Mouse (Mus musculus): ENCODE results near the gene Pitpnm1. TPM values are rescaled to one million over a fixed set of nuclear protein-coding genes. Genes with fewer than 3 reads are reported as not detected.
"Not testable (repeated sequence)": the region's sequence is repeated elsewhere in the genome, so short reads cannot be mapped to it uniquely, and the experiment has no call there.

Gene Pitpnm1
- total and polyA plus RNA-seq, 2 experiments from 2014 or later = 82.9 to 127 TPM

DNA sequence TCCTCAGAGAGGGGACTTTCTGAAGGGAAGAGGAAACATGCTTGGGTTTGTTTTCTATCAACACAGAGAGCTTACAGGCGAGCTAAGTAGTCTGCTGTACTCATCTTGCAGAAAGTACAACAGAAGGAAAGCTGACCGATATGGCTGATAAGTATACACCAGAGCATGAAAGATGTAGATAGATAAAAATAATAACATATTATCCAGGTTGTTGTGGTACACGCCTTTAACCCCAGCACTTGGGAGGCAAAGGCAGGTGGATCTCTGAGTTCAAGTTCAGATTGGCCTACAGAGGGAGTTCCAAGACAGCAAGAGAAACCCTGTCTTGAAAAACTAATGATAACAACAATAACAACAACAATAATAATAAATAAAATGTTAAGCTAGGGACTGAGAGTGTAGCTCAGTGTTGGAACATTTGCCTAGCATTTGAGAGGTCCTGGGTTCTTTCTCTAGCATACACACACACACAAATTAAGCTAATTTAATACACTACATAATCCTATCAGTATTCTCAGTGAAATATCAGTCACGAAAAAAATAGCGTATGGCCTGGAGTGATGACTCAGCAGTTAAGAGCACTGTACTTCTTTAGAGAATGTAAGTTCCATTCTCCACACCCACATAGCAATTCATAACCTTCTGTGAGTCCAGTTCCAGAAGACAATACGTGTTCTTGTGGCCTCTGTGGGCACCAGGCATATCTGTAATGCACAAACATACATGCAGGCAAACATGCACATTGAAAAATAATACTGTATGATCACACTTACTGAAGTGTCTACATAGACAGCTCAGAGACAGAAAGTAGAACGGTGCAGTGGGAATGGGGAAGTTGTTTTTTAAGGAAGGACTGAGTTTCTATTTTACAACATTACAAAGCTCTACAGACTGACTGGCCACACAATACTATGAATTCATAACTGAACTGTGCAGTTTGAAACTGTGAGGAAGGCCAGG is 22.9 kb downstream of the Pitpnm1 start:
- no peak for TF ChIP-seq CTCF (IDR thresholded peaks at IDR 0.05; ENCODE audit: low read depth)
- DNase-seq (no peak), ATAC-seq (no peak)
- peaks cover 17% of the 10 kb centered on the region for H3K4me1 ChIP-seq (ENCODE audit: insufficient read depth)
- WGBS = 82% methylated on average over 7 of the region's 7 CpGs
- H3K9me3 ChIP-seq (ENCODE audit: low read length) = no peaks in the 10 kb centered on the region
- H3K36me3 ChIP-seq (ENCODE audit: insufficient read depth) = peaks cover 10% of the 10 kb centered on the region
- no peak overlapping the region for H3K27ac ChIP-seq (ENCODE audit: low read depth, low read length)
- no peak overlapping the region for H3K4me3 ChIP-seq (ENCODE audit: low read depth, low read length)
- H3K27me3 ChIP-seq (ENCODE audit: insufficient read depth, low read length) = no peaks in the 10 kb centered on the region
- no peak overlapping the region for H3K9ac ChIP-seq
- H3K4me2 ChIP-seq (ENCODE audit: low read depth) = no peak overlapping the region

DNA sequence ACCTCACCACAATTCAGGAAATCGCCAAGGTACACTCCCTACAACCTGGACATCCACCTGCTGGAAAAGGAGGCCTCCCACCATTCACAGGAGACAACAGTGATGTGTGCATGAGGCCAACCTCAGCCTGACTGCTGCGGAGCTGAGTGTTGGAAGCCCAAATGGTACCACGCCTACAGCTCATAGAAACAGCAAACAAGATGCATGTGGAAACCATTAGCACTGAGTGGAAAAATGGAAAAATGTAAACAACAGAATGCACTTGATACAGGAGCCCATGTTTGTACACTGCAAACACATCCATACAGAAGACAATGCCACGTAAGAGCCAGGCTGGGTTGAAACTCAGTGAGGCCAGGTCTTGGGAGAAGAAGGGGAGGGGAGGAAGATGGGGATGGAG is 24.6 kb downstream of the Pitpnm1 start:
- Histone ChIP-seq H3K27ac (ENCODE audit: low read depth, low read length) (no peak overlapping the region), H3K27me3 (ENCODE audit: insufficient read depth, low read length) (no peaks in the 10 kb centered on the region), H3K9ac (no peak overlapping the region), H3K4me1 (ENCODE audit: insufficient read depth) (peaks cover 17% of the 10 kb centered on the region), H3K4me3 (ENCODE audit: low read depth, low read length) (no peak overlapping the region), H3K9me3 (ENCODE audit: low read length) (no peaks in the 10 kb centered on the region), H3K4me2 (ENCODE audit: low read depth) (no peak overlapping the region), H3K36me3 (ENCODE audit: insufficient read depth) (peaks cover 17% of the 10 kb centered on the region)
- DNase-seq (no peak), ATAC-seq (no peak)
- no peak for TF ChIP-seq CTCF (IDR thresholded peaks at IDR 0.05; ENCODE audit: low read depth)
- 88% methylated on average over 4 of the region's 4 CpGs for WGBS

DNA sequence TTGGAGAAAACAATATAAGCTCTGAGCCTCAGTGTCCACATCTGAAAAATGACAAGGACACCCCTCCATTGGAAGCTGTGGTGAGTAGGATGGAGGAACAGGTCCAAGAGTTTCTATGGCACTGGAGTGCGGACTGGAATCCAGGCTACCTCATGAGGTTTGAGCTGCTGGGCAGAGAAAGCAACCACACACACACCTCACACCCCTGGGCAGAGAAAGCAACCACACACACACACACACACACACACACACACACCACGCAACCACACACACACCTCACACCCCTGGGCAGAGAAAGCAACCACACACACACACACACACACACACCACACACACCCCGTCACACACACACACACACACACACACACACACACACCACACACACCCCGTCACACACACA is 25.5 kb downstream of the Pitpnm1 start:
- H3K4me3 ChIP-seq (ENCODE audit: low read depth, low read length) = peak overlapping the region; percentile 81
- peak; percentile 52 for DNase-seq
- 8% methylated on average over 4 of the region's 4 CpGs for WGBS
- peak overlapping the region; percentile 65 for H3K4me2 ChIP-seq (ENCODE audit: low read depth)
- peak; percentile 16 for ATAC-seq
- peak overlapping the region; percentile 92; the same call in 1 of the 2 replicates for H3K9ac ChIP-seq
- not testable (repeated sequence) for H3K9me3 ChIP-seq (ENCODE audit: low read length); H3K27me3 ChIP-seq (ENCODE audit: insufficient read depth, low read length)
- H3K4me1 ChIP-seq (ENCODE audit: insufficient read depth) = peaks cover 15% of the 10 kb centered on the region
- peak overlapping the region; percentile 54; the same call in 1 of the 2 replicates for H3K27ac ChIP-seq (ENCODE audit: low read depth, low read length)
- H3K36me3 ChIP-seq (ENCODE audit: insufficient read depth) = peaks cover 21% of the 10 kb centered on the region

DNA sequence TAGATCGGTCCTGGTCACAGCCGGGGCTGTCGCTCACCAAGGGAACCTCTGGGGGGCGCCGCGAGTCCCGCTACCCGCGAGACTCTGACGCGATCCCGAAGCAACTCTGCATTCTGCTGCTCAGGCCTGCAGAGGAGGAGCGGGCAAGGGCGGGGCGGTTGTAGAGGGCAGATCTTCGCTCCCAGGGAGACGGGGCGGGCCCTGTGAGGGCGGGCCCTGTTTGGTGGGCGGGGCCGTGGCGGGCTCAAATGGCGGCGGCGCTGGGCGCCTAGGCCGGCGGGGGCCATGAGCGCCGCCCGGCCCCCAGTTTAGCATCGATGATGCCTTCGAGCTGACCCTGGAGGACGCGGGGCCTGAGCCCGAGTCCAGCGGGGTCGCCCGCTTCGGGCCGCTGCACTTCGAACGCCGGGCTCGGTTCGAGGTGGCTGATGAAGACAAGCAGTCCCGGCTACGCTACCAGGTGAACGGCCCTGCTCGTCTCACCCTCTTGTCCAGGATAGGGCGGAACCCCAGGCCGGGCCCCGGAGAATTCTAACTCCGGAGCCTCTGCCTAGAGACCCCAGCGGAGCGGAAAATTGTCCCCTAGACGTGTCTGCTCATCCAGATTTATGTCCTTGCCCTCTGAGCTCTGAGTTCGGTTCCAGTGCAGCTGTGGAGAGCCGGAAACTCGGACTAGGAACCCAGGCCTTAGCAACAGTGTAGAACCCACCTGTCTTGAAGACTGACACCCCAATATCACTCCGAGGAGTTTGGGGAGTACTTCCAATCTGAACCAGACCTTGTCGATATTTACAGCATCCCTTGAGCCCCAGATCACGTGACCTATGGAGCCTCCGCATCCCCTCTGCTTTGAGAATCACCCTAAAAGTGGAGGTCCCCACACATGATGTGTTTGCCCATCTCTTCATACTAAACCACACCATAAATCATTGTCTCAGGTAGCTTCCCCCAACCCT is 26.2 kb downstream of the Pitpnm1 start, which contains the start of gene Aip:
Gene Aip (minus strand): TSS at position 118 of the 956 bp plus-strand sequence.
- Histone ChIP-seq H3K36me3 (ENCODE audit: insufficient read depth) (peaks cover 27% of the 10 kb centered on the region), H3K9me3 (ENCODE audit: low read length) (no peaks in the 10 kb centered on the region), H3K4me1 (ENCODE audit: insufficient read depth) (peaks cover 9% of the 10 kb centered on the region; the same call in 1 of the 2 replicates), H3K4me2 (ENCODE audit: low read depth) (peak within 1 kb of the TSS; percentile 65), H3K27me3 (ENCODE audit: insufficient read depth, low read length) (no peaks in the 10 kb centered on the region), H3K4me3 (ENCODE audit: low read depth, low read length) (peak within 1 kb of the TSS; percentile 81), H3K27ac (ENCODE audit: low read depth, low read length) (peak within 1 kb of the TSS; percentile 69), H3K9ac (peak within 1 kb of the TSS; percentile 92)
- TF ChIP-seq CTCF (IDR thresholded peaks at IDR 0.05; ENCODE audit: low read depth) = peak; percentile 81
- under 1% methylated on average over 59 of the region's 64 CpGs for WGBS
- ATAC-seq (peak; percentile 93), DNase-seq (peak; percentile 98)

DNA sequence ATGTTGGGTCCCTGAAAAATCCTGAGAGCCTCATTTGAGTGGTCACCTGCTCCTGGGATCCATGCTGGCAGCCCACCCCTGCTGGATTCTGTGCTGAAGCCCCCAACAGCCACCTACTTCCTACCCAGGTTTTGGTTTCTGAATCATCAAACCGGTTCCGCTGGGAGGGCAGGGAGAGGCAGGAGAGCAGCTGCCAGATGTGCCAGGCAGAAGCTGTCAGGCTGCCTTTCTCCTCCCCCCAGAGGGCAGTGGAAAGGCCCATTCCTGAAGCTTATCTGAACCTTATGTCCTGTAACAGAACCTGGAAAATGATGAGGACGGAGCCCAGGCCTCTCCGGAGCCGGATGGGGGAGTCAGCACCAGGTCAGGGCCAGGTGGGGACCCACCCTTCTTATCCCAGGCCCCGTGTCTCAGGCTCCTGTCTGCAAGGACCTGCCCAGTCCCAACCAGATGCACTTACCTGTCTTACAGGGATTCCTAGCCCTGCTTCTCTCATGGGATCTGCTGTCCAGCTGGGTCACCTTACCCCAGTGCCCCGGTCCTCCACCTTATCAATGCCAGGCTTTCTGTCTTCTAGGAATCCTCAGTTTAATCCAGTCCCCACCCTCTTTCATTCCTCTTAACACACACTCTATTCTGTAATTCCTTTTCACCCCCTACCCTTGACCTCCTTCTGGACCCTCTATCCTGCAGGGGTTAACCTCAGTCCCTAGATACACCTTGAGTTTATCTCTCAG is 27.1 kb downstream of the Pitpnm1 start:
- Histone ChIP-seq H3K9ac (peak overlapping the region; percentile 92), H3K27me3 (ENCODE audit: insufficient read depth, low read length) (no peaks in the 10 kb centered on the region), H3K27ac (ENCODE audit: low read depth, low read length) (no peak overlapping the region), H3K9me3 (ENCODE audit: low read length) (no peaks in the 10 kb centered on the region), H3K4me3 (ENCODE audit: low read depth, low read length) (peak overlapping the region; percentile 81), H3K4me1 (ENCODE audit: insufficient read depth) (peaks cover 9% of the 10 kb centered on the region; the same call in 1 of the 2 replicates), H3K36me3 (ENCODE audit: insufficient read depth) (peaks cover 36% of the 10 kb centered on the region), H3K4me2 (ENCODE audit: low read depth) (peak overlapping the region; percentile 65)
- DNase-seq (no peak), ATAC-seq (no peak)
- 73% methylated on average over 7 of the region's 7 CpGs for WGBS
- TF ChIP-seq CTCF (IDR thresholded peaks at IDR 0.05; ENCODE audit: low read depth) = no peak

DNA sequence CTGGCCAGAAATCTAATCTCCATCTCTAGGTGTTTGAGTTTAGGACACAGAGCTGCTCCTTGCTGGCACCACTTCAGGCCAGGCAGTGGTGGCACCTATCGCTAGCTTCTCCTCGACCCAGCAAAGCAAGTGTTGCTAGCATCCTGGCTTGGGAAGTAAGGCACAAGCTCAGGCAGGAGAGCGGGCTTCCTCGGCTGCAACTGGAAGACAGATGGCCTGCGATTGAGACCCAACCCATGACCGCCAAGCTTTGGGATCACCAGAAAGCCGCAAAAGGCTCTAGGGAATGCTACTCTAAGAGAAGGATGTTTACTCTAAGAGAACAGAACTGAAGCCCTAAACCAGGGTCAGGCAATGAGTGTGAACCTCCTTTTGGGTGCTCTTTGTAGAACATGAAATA is 29.7 kb downstream of the Pitpnm1 start:
- ATAC-seq (no peak), DNase-seq (no peak)
- H3K4me1 ChIP-seq (ENCODE audit: insufficient read depth) = peaks cover 9% of the 10 kb centered on the region; the same call in 1 of the 2 replicates
- TF ChIP-seq CTCF (IDR thresholded peaks at IDR 0.05; ENCODE audit: low read depth) = no peak
- H3K4me2 ChIP-seq (ENCODE audit: low read depth) = no peak overlapping the region
- no peak overlapping the region for H3K9ac ChIP-seq
- no peak overlapping the region for H3K27ac ChIP-seq (ENCODE audit: low read depth, low read length)
- no peaks in the 10 kb centered on the region for H3K9me3 ChIP-seq (ENCODE audit: low read length)
- WGBS = 95% methylated on average over 7 of the region's 7 CpGs
- peaks cover 50% of the 10 kb centered on the region for H3K36me3 ChIP-seq (ENCODE audit: insufficient read depth)
- H3K27me3 ChIP-seq (ENCODE audit: insufficient read depth, low read length) = no peaks in the 10 kb centered on the region
- no peak overlapping the region for H3K4me3 ChIP-seq (ENCODE audit: low read depth, low read length)
